Mouse (Mus musculus): Measurements from ENCODE around the gene Snai1. TPM values are rescaled to one million over a fixed set of nuclear protein-coding genes. Genes with fewer than 3 reads are reported as not detected.

The Snai1 gene
- total and polyA plus RNA-seq, 3 experiments: 1.6 to 10.5 (median 2.0) TPM

- 87% methylated on average over 10 of the region's 10 CpGs for WGBS
- H3K27me3 ChIP-seq (ENCODE audit: control insufficient read depth, insufficient read depth, low read length): no peaks in the 10 kb centered on the region
- no peak overlapping the region for H3K4me3 ChIP-seq
- H3K79me2 ChIP-seq (replicated peaks; ENCODE audit: control insufficient read depth, insufficient read depth, low read length): peaks cover 4% of the 10 kb centered on the region; the same call in 1 of the 2 replicates
- intact Hi-C loops (cut with DNase I): no loop called here
- peaks cover 16% of the 10 kb centered on the region for H3K4me1 ChIP-seq (ENCODE audit: control insufficient read depth, insufficient read depth, low read length)
- DNase-seq: no peak
- peaks cover 17% of the 10 kb centered on the region for H3K36me3 ChIP-seq (ENCODE audit: control insufficient read depth, insufficient read depth, low read length)
- no peak overlapping the region for H3K27ac ChIP-seq
- no peak for TF ChIP-seq CTCF (IDR thresholded peaks at IDR 0.05)
- H3K9ac ChIP-seq (ENCODE audit: low read depth, low read length): no peak overlapping the region
These were observed 31.3 kb upstream of the Snai1 start for GRCm38 (mm10) chr2:167506546-167507260.

DNA sequence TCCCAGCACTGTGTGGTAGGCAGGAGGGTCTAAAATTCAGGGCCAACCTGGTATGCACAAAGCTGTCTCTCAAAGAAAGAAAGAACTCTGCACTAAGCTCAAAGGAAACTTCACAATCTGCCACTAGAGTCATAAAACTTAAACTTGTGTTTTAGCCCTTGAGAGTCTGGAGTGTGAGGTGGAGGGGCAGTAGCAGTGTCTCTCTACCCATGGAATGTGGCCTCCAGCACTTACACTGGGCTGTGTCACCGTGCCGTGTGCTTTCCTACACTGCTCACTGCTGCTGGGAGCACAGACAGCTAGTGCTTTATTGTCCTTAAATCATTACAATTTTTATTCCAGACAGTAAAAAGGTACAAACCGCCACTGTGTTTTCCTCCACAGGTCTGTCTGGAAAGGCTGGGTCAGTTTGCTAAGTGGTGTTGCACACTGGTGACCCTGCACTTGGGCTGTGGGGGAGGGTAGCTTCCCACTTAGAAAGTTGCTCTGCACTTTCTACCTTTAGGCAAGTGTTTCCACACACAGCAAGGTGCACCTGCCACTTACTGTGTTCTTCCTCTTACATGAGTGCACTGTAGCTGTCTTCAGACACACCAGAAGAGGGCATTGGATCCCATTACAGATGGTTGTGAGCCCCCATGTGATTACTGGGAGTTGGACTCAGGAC lies 30.1 kb upstream of the Snai1 start:
- intact Hi-C loops (cut with DNase I): no loop called here
- Histone ChIP-seq H3K36me3 (ENCODE audit: control insufficient read depth, insufficient read depth, low read length) (peaks cover 17% of the 10 kb centered on the region), H3K4me3 (no peak overlapping the region), H3K9ac (ENCODE audit: low read depth, low read length) (no peak overlapping the region), H3K27ac (no peak overlapping the region), H3K27me3 (ENCODE audit: control insufficient read depth, insufficient read depth, low read length) (no peaks in the 10 kb centered on the region), H3K79me2 (replicated peaks; ENCODE audit: control insufficient read depth, insufficient read depth, low read length) (peaks cover 4% of the 10 kb centered on the region; the same call in 1 of the 2 replicates), H3K4me1 (ENCODE audit: control insufficient read depth, insufficient read depth, low read length) (peaks cover 16% of the 10 kb centered on the region)
- TF ChIP-seq POLR2A (IDR thresholded peaks at IDR 0.05; ENCODE audit: insufficient read depth, low read depth, low read length): no peak
- TF ChIP-seq EP300 (IDR thresholded peaks at IDR 0.05; ENCODE audit: insufficient read depth, low read depth, low read length): no peak
- TF ChIP-seq CTCF (IDR thresholded peaks at IDR 0.05): no peak
- no peak for DNase-seq
- WGBS: 68% methylated on average over 3 of the region's 3 CpGs

GRCm38 (mm10) chr2:167508569-167508968 lies 29.4 kb upstream of the Snai1 start:
- intact Hi-C loops (cut with DNase I): no loop called here
- WGBS: 93% methylated on average over 4 of the region's 4 CpGs

DNA sequence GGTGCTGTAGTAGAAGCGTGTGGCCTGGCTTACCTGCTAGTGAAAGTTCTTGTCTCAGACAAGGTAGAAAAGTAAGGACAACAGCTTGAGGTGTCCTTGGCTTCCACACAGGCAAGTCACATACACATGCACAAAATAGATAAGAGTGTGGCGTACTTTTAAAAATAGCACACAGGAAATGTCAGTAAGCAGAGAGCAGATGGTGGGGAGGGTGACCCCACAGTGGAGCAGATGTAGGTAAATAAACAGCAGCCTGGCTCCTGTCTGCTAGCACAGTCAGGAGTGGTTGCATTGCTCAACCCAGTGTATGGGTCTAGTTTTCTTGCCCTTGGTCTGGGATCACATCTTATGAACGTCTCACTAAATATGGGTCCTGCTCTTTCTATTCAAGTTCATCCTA lies 27.5 kb upstream of the Snai1 start:
- H3K27me3 ChIP-seq (ENCODE audit: control insufficient read depth, insufficient read depth, low read length): no peaks in the 10 kb centered on the region
- peaks cover 12% of the 10 kb centered on the region for H3K36me3 ChIP-seq (ENCODE audit: control insufficient read depth, insufficient read depth, low read length)
- TF ChIP-seq EP300 (IDR thresholded peaks at IDR 0.05; ENCODE audit: insufficient read depth, low read depth, low read length) (peak; percentile 62; the same call in 1 of the 2 replicates), POLR2A (IDR thresholded peaks at IDR 0.05; ENCODE audit: insufficient read depth, low read depth, low read length) (peak; percentile 44; the same call in 1 of the 2 replicates), CTCF (IDR thresholded peaks at IDR 0.05) (no peak)
- intact Hi-C loops (cut with DNase I): no loop called here
- no peak overlapping the region; the same call in 1 of the 2 replicates for H3K4me3 ChIP-seq
- WGBS: 27% methylated on average over 3 of the region's 3 CpGs
- H3K27ac ChIP-seq: peak overlapping the region; percentile 84
- peak overlapping the region; percentile 56; the same call in 1 of the 2 replicates for H3K9ac ChIP-seq (ENCODE audit: low read depth, low read length)
- peaks cover 2% of the 10 kb centered on the region; the same call in 1 of the 2 replicates for H3K79me2 ChIP-seq (replicated peaks; ENCODE audit: control insufficient read depth, insufficient read depth, low read length)
- peak in 1 of 2 experiments; percentile 50 for DNase-seq
- peaks cover 14% of the 10 kb centered on the region for H3K4me1 ChIP-seq (ENCODE audit: control insufficient read depth, insufficient read depth, low read length)

More at GRCm38 (mm10) chr2:167508569-167508968, 29.4 kb upstream of the Snai1 start:
- DNase-seq: no peak
- peaks cover 4% of the 10 kb centered on the region; the same call in 1 of the 2 replicates for H3K79me2 ChIP-seq (replicated peaks; ENCODE audit: control insufficient read depth, insufficient read depth, low read length)
- peaks cover 16% of the 10 kb centered on the region for H3K4me1 ChIP-seq (ENCODE audit: control insufficient read depth, insufficient read depth, low read length)
- no peak overlapping the region for H3K9ac ChIP-seq (ENCODE audit: low read depth, low read length)
- no peak overlapping the region for H3K27ac ChIP-seq
- H3K4me3 ChIP-seq: no peak overlapping the region
- no peaks in the 10 kb centered on the region for H3K27me3 ChIP-seq (ENCODE audit: control insufficient read depth, insufficient read depth, low read length)
- H3K36me3 ChIP-seq (ENCODE audit: control insufficient read depth, insufficient read depth, low read length): peaks cover 17% of the 10 kb centered on the region
- no peak for TF ChIP-seq CTCF (IDR thresholded peaks at IDR 0.05)
- TF ChIP-seq EP300 (IDR thresholded peaks at IDR 0.05; ENCODE audit: insufficient read depth, low read depth, low read length): no peak
- TF ChIP-seq POLR2A (IDR thresholded peaks at IDR 0.05; ENCODE audit: insufficient read depth, low read depth, low read length): no peak

DNA sequence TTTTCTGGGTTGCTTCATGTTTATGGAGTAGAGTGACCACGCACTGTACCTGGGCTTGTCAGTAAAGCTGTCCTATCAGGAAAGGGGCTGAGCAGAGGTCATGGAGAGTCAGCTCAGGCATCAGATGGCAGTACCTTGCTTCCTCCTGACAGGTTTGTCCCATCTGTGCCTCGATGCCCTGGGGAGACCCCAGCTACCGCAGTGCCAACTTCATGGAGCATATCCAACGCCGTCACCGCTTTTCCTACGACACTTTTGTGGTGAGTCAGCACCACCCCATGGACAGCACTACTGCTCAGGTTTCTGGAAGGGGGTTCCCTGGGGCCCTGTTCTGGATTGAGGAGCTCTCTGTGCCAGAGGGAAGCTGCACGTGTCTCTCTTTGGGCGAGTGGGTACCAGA lies 25.6 kb upstream of the Snai1 start:
- H3K36me3 ChIP-seq (ENCODE audit: control insufficient read depth, insufficient read depth, low read length): peaks cover 8% of the 10 kb centered on the region; the same call in 1 of the 2 replicates
- no peaks in the 10 kb centered on the region for H3K27me3 ChIP-seq (ENCODE audit: control insufficient read depth, insufficient read depth, low read length)
- no peak overlapping the region for H3K9ac ChIP-seq (ENCODE audit: low read depth, low read length)
- 85% methylated on average over 9 of the region's 9 CpGs for WGBS
- H3K27ac ChIP-seq: no peak overlapping the region; the same call in 1 of the 2 replicates
- intact Hi-C loops (cut with DNase I): no loop called here
- DNase-seq: no peak
- H3K4me1 ChIP-seq (ENCODE audit: control insufficient read depth, insufficient read depth, low read length): peaks cover 8% of the 10 kb centered on the region
- TF ChIP-seq CTCF (IDR thresholded peaks at IDR 0.05): no peak
- TF ChIP-seq POLR2A (IDR thresholded peaks at IDR 0.05; ENCODE audit: insufficient read depth, low read depth, low read length): no peak
- TF ChIP-seq EP300 (IDR thresholded peaks at IDR 0.05; ENCODE audit: insufficient read depth, low read depth, low read length): no peak
- H3K79me2 ChIP-seq (replicated peaks; ENCODE audit: control insufficient read depth, insufficient read depth, low read length): no peaks in the 10 kb centered on the region; the same call in 1 of the 2 replicates
- H3K4me3 ChIP-seq: no peak overlapping the region

DNA sequence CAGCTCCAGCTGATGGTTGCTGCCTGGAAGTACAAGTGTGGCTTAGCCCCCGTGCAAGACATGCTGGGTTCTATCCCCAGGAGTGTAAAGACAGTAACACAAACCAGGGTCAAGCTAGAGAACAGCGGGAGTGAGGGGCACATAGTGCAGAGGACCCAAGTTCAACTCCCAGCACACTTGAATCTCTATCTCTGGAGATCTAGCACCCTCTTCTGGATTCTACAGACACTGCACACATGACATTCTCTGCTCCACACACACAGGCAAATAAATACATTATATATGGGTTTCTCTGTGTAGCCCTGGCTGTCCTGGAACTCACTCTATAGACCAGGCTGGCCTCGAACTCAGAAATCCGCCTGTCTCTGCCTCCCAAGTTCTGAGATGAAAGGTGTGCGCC lies 25.0 kb upstream of the Snai1 start:
- DNase-seq: no peak
- H3K27ac ChIP-seq: no peak overlapping the region
- no peak overlapping the region for H3K9ac ChIP-seq (ENCODE audit: low read depth, low read length)
- WGBS: 89% methylated on average over 5 of the region's 5 CpGs
- TF ChIP-seq CTCF (IDR thresholded peaks at IDR 0.05) (peak; percentile 63), POLR2A (IDR thresholded peaks at IDR 0.05; ENCODE audit: insufficient read depth, low read depth, low read length) (no peak)
- H3K27me3 ChIP-seq (ENCODE audit: control insufficient read depth, insufficient read depth, low read length): no peaks in the 10 kb centered on the region
- H3K4me3 ChIP-seq: no peak overlapping the region
- H3K4me1 ChIP-seq (ENCODE audit: control insufficient read depth, insufficient read depth, low read length): peaks cover 8% of the 10 kb centered on the region
- no peaks in the 10 kb centered on the region; the same call in 1 of the 2 replicates for H3K79me2 ChIP-seq (replicated peaks; ENCODE audit: control insufficient read depth, insufficient read depth, low read length)
- intact Hi-C loops (cut with DNase I): no loop called here
- H3K36me3 ChIP-seq (ENCODE audit: control insufficient read depth, insufficient read depth, low read length): peaks cover 8% of the 10 kb centered on the region; the same call in 1 of the 2 replicates

All from heart, adult 2 months (tissue).